In the genomic region with DNA sequence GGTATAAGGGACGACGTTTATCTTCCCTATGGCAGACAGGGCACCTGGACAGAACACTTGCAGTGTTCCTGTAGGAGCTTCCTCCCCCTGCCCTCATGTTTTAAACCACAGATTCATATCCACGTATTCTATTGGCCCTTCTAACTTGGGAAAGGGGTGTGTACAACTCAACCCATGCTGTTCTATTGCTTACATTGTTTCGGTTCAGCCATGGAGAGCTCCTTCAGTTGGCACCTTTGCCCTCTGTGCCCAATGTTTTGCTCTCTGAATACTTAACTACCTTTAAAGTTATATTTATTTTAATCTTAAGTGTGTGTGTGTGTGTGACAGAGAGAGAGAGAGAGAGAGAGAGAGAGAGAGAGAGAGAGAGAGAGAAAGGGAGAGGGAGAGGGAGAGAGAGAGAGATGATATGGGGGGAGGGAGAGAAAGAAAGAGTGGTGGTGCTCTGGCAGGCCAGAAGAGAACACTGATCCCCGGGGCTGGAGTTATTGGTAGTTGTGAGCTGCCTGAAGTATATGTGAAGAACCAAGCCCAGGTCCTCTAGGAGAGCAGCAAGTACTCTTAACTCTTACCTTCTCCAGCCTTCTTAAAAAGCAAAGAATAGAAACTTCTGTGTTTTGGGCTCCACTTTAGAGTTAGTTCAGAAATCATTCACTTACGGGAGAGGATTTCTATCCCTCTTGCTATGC, we compare ENCODE assay signal across 15 mouse cellular contexts.
"Had no signal": no experiment of that assay in that cellular context is flagged by ENCODE, and none has a peak within 500 bp of the region (broad histone marks: within the 10 kb centered on the region; RNA-seq: fewer than 3 reads in every experiment).

No protein-coding gene starts in this region.

- ATAC-seq: midbrain, embryonic 15.5 days had no signal

- DNase-seq: kidney, postnatal 10 days; kidney, postnatal 4 days; retina, postnatal 1 day; right cerebral cortex, postnatal 4 days; spleen, adult 18-20 months; thymus, adult 18-20 months; thymus, postnatal 14 days had no signal

- H3K27ac ChIP-seq: limb, embryonic 10.5 days; liver, embryonic 15.5 days; macrophage; midbrain, embryonic 15.5 days; neural tube, embryonic 12.5 days had no signal

- H3K4me1 ChIP-seq: liver, embryonic 15.5 days had no signal

- H3K9ac ChIP-seq: liver, embryonic 15.5 days; midbrain, embryonic 15.5 days; neural tube, embryonic 12.5 days had no signal

- H3K9me3 ChIP-seq: limb, embryonic 10.5 days; liver, embryonic 15.5 days; megakaryocyte, embryonic 14.5 days; midbrain, embryonic 15.5 days; neural tube, embryonic 12.5 days had no signal

- H3K4me2 ChIP-seq: liver, embryonic 11.5 days; liver, embryonic 15.5 days; midbrain, embryonic 11.5 days; midbrain, embryonic 15.5 days; neural tube, embryonic 12.5 days had no signal

- H3K4me3 ChIP-seq: limb, embryonic 10.5 days; liver, embryonic 15.5 days; megakaryocyte, embryonic 14.5 days; midbrain, embryonic 15.5 days; neural tube, embryonic 12.5 days had no signal

- H3K36me3 ChIP-seq: limb, embryonic 10.5 days; liver, embryonic 15.5 days; midbrain, embryonic 15.5 days; neural tube, embryonic 12.5 days had no signal

- H3K27me3 ChIP-seq: liver, embryonic 15.5 days; megakaryocyte, embryonic 14.5 days; midbrain, embryonic 15.5 days; neural tube, embryonic 12.5 days had no signal
